Mouse (Mus musculus) hindbrain, embryonic 12.5 days (tissue): Measurements from ENCODE around the gene Dnajb3. TPM values are rescaled to one million over a fixed set of nuclear protein-coding genes. Genes with fewer than 3 reads are reported as not detected.

ENCODE experiments used
- polyA plus RNA-seq: library from polyadenylated mRNA; unstranded; fragments of >200 nt; fragmentation: Nextera tagmentation; extraction: Ambion mirVana; gene quantifications from 2 replicates; pipeline ENCODE4 v1.2.1, GENCODE M21; 2016

Dnajb3 gene
- polyA plus RNA-seq, 1 experiment from 2014 or later, result 14.1 TPM

Other genes starting within 250 kb of the Dnajb3 start
- gene Usp40, start 197.2 kb downstream of the Dnajb3 start, polyA plus RNA-seq, result 35.9 and 37.2 TPM in 2 replicates
- not detected in 2 replicates for gene Ugt1a10, start 150.4 kb downstream of the Dnajb3 start, polyA plus RNA-seq
- not detected in 2 replicates for gene Ugt1a9, start 135.0 kb downstream of the Dnajb3 start, polyA plus RNA-seq
- gene Ugt1a8, start 118.0 kb downstream of the Dnajb3 start, polyA plus RNA-seq, result not detected in 2 replicates
- gene Ugt1a7c, start 110.7 kb downstream of the Dnajb3 start, polyA plus RNA-seq, result 0.80 and 1.4 TPM in 2 replicates
- 0.47 and 1.0 TPM in 2 replicates for gene Ugt1a6b, start 102.5 kb downstream of the Dnajb3 start, polyA plus RNA-seq
- 1.0 and 1.9 TPM in 2 replicates for gene Ugt1a6a, start 71.0 kb downstream of the Dnajb3 start, polyA plus RNA-seq
- not detected in 2 replicates for gene Ugt1a5, start 39.8 kb downstream of the Dnajb3 start, polyA plus RNA-seq
- gene Ugt1a2, start 5.2 kb downstream of the Dnajb3 start, polyA plus RNA-seq, result 0.10 and 0.12 TPM in 2 replicates
- not detected in 2 replicates for gene Ugt1a1, start 6.2 kb upstream of the Dnajb3 start, polyA plus RNA-seq
- 1.0 and 1.3 TPM in 2 replicates for gene Mroh2a, start 21.2 kb upstream of the Dnajb3 start, polyA plus RNA-seq
- gene Hjurp, start 71.9 kb upstream of the Dnajb3 start, polyA plus RNA-seq, result 167 and 169 TPM in 2 replicates
- not detected in 2 replicates for gene Trpm8, start 71.9 kb upstream of the Dnajb3 start, polyA plus RNA-seq
- gene Spp2, start 201.2 kb upstream of the Dnajb3 start, polyA plus RNA-seq, result not detected in 2 replicates